Mouse (Mus musculus) forebrain, embryonic 14.5 days (tissue): ENCODE data around the gene Heatr6. TPM values are rescaled to one million over a fixed set of nuclear protein-coding genes. Genes with fewer than 3 reads are reported as not detected.

Experiments
- ATAC-seq: fragments of 200-750 bp; cut with Nextera tagmentation; 2 replicates; pipeline ENCODE4 v1.8.0; 2017; ENCODE audit warnings: mild to moderate bottlenecking, moderate library complexity
- DNase-seq: peaks from one replicate; pipeline ENCODE4 v3.0.0-alpha.2; 2015; ENCODE audit warnings: low spot score
- H3K27ac ChIP-seq: fragments of 300-500 bp; sonication (generic); 2 replicates; pipeline ENCODE4 v1.5.1; 2014; ENCODE audit warnings: low read depth, mild to moderate bottlenecking, control low read depth, low read length, moderate library complexity
- H3K27me3 ChIP-seq: fragments of 300-500 bp; sonication (generic); replicated peaks from 2 replicates; pipeline ENCODE4 v1.6.1; 2014; ENCODE audit warnings: low read length, control low read depth, mixed read lengths; ENCODE audit not compliant: control insufficient read depth, insufficient read depth
- H3K36me3 ChIP-seq: fragments of 300-500 bp; sonication (generic); 2 replicates; pipeline ENCODE4 v1.6.1; 2014; ENCODE audit warnings: low read length, control low read depth; ENCODE audit not compliant: control insufficient read depth, insufficient read depth
- H3K4me1 ChIP-seq: fragments of 300-500 bp; sonication (generic); 2 replicates; pipeline ENCODE4 v1.6.1; 2014; ENCODE audit warnings: antibody characterized with exemption, low read length, control low read depth; ENCODE audit not compliant: control insufficient read depth, insufficient read depth
- H3K4me2 ChIP-seq: fragments of 300-500 bp; sonication (generic); 2 replicates; pipeline ENCODE4 v1.6.1; 2014; ENCODE audit warnings: mild to moderate bottlenecking, control low read depth, low read length
- H3K4me3 ChIP-seq: fragments of 300-500 bp; sonication (generic); 2 replicates; pipeline ENCODE4 v1.5.1; 2014; ENCODE audit warnings: low read depth, low read length, control low read depth
- H3K9ac ChIP-seq: fragments of 300-500 bp; sonication (generic); 2 replicates; pipeline ENCODE4 v1.6.1; 2014; ENCODE audit warnings: mild to moderate bottlenecking, low read length, control low read depth, moderate library complexity
- H3K9me3 ChIP-seq: fragments of 300-500 bp; sonication (generic); replicated peaks from 2 replicates; pipeline ENCODE4 v1.6.1; 2016; ENCODE audit warnings: low read length, control low read depth, mixed read lengths; ENCODE audit not compliant: control insufficient read depth
- WGBS: fragments of 180-500 bp; shearing (Covaris S2); extraction: QIAGEN DNeasy Blood & Tissue Kit; methylation state at CpG from one replicate; pipeline ENCODE4 v1.1.7; 2014; 5-methylcytosine and 5-hydroxymethylcytosine counted together
- polyA plus RNA-seq: library from polyadenylated mRNA; unstranded; fragments of >200 nt; fragmentation: Nextera tagmentation; extraction: Ambion mirVana; gene quantifications from 2 replicates; pipeline ENCODE4 v1.2.1, GENCODE M21; 2014

Gene Heatr6
- polyA plus RNA-seq, 1 experiment from 2014 or later, result 27.8 TPM

DNA sequence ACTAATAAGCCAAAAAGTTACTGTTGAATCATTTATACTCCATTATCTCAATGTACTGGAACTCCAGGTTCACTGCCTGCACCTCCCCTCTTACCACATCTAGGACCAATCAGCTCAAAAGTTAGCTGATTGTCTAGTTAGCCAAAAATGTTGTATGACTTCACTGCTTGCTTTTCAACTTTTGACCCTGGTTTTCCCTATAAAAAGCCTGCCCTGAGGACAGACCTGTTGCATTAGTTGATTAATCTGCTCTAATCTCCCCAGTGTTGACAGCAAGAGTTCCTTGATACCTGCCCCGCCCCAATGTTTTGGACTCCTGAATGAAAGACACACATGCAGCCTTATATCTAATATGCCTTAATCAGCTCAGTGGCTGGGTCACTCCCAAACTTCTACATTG lies 22.4 kb upstream of the Heatr6 start:
- no peak for ATAC-seq

DNA sequence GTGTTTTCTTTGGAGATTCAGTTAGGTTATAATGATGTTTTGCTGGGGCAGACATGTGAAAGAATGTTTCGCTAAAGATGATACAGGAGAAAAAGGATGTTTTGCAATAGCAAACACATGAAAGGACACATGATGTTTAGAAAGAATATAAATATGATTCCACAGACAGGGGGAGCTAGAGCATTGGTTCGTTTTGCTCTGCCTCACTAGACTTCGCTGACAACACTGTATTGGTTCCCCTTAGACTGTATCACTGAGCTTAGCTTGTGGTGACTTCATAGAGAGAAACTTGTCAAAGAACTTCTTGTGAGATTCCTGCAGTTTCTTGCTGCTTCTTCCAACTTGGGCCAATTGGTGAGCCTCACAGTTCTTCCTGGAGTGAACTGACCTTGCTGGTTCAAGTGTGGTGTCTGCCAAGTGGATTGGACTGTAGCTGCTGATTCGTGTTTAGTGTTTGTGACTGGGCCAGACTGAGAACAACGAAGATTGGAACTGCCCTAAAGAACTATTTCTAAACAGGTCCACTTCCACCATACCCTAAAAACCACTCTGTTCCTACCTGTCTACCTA lies 20.3 kb upstream of the Heatr6 start:
- 83% methylated on average over 5 of the region's 5 CpGs for WGBS

More for the DNA sequence above, 22.4 kb upstream of the Heatr6 start:
- no peak overlapping the region for H3K9ac ChIP-seq
- no peak overlapping the region for H3K4me3 ChIP-seq
- WGBS, result 96% methylated on average over 1 of the region's 1 CpGs
- H3K36me3 ChIP-seq, result no peaks in the 10 kb centered on the region
- H3K4me2 ChIP-seq, result no peak overlapping the region
- no peak for DNase-seq
- H3K9me3 ChIP-seq, result 0 out of 2 replicates have a peak, but pooled peaks cover 5% of the 10 kb centered on the region
- no peak overlapping the region for H3K27ac ChIP-seq
- H3K4me1 ChIP-seq, result no peaks in the 10 kb centered on the region
- no peaks in the 10 kb centered on the region for H3K27me3 ChIP-seq

DNA sequence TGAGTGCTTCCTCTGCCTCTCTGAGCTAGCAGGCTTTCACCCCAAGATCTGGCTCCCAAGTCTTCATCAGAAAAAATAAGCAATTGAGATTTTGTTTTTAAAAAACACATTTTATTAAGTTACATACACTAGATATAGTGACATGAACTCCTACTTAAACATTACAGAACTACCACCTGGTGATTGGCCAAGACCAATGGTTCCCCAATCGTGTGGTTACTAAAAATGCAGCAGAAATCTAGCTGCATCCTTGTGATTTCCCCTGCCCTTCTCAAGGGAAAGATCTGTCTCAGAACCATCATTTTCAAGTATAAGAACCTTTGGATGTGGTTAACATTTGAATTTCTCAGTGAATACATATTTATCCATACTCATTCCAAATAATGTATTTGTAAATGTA lies 19.3 kb upstream of the Heatr6 start:
- 84% methylated on average over 1 of the region's 1 CpGs for WGBS
- H3K4me3 ChIP-seq, result no peak overlapping the region
- DNase-seq (no peak), ATAC-seq (no peak)
- no peaks in the 10 kb centered on the region for H3K4me1 ChIP-seq
- no peak overlapping the region for H3K27ac ChIP-seq
- 0 out of 2 replicates have a peak, but pooled peaks cover 5% of the 10 kb centered on the region for H3K9me3 ChIP-seq
- no peak overlapping the region for H3K4me2 ChIP-seq
- H3K9ac ChIP-seq, result no peak overlapping the region
- no peaks in the 10 kb centered on the region for H3K36me3 ChIP-seq
- no peaks in the 10 kb centered on the region for H3K27me3 ChIP-seq

More for the DNA sequence above, 20.3 kb upstream of the Heatr6 start:
- Histone ChIP-seq H3K4me1 (no peaks in the 10 kb centered on the region), H3K36me3 (no peaks in the 10 kb centered on the region), H3K9ac (no peak overlapping the region), H3K4me3 (no peak overlapping the region), H3K27me3 (no peaks in the 10 kb centered on the region), H3K27ac (no peak overlapping the region), H3K4me2 (no peak overlapping the region), H3K9me3 (0 out of 2 replicates have a peak, but pooled peaks cover 5% of the 10 kb centered on the region)
- DNase-seq (no peak), ATAC-seq (no peak)

DNA sequence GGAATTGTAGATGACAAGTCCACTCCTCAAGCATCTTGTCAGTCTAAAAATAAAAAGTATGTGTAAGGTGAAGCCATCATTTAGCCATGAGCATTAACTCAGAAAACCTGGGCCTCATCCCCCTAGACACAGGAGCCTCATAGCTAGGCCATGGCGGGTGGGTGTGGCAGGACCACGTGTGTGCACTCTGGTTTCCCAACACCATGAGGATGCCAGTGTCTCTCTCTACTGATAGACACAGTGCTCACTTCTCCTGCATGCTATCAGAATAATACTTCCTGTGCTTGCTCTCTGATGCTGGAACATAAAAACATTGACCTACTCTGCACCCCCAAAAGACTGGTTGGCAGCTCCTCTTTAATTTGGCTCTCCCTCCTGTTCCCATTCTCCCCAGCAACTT lies 17.6 kb upstream of the Heatr6 start:
- no peak for DNase-seq
- Histone ChIP-seq H3K4me2 (no peak overlapping the region), H3K36me3 (no peaks in the 10 kb centered on the region), H3K27ac (no peak overlapping the region), H3K27me3 (no peaks in the 10 kb centered on the region), H3K9me3 (0 out of 2 replicates have a peak, but pooled peaks cover 5% of the 10 kb centered on the region), H3K4me3 (no peak overlapping the region), H3K9ac (no peak overlapping the region), H3K4me1 (no peaks in the 10 kb centered on the region)
- no peak for ATAC-seq
- WGBS, result 76% methylated on average over 2 of the region's 2 CpGs

DNA sequence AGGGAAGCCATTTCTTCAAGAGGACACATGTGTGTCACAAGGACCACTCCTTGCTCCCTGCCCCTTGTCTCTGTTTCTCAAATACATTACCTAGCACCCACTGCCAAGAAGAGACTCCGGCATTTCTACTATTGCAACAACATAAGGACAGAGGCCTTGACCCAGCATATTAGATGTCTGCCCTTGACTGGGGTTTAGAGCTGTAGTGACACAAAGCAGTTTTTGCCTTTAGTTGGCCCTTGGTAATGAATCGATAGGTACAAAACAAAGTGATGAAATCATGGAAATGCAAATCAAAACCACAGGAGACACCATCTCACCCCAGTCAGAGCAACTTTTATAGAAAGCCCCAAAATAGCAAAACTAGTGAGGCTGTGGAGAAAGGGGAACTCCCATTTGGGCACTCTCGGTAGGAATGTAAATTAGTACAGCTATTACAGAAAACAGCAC lies 16.4 kb upstream of the Heatr6 start:
- DNase-seq (no peak), ATAC-seq (no peak)
- no peaks in the 10 kb centered on the region for H3K27me3 ChIP-seq
- H3K9ac ChIP-seq, result no peak overlapping the region
- no peaks in the 10 kb centered on the region for H3K4me1 ChIP-seq
- H3K36me3 ChIP-seq, result no peaks in the 10 kb centered on the region
- H3K27ac ChIP-seq, result no peak overlapping the region
- 90% methylated on average over 3 of the region's 3 CpGs for WGBS
- no peak overlapping the region for H3K4me3 ChIP-seq
- H3K4me2 ChIP-seq, result no peak overlapping the region
- 0 out of 2 replicates have a peak, but pooled peaks cover 5% of the 10 kb centered on the region for H3K9me3 ChIP-seq

DNA sequence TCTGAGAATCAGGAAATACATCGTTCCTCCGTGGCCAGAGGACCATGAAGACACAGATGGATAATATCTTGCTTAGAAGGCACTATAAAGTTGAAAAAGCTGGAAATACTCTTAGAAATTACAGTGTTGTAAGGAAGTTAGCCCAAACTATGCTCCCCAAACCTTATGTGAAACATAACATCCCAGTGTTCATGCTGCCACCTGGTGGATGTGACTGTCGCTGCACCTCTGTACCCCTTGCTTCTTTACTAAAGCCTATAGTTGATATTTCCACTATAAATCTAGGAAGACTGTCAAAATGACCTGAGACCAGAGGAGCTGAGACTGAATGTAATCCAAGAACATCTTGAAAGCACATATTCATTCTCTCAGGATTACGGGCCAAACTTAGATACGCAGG lies 14.3 kb upstream of the Heatr6 start:
- ATAC-seq, result no peak
- Histone ChIP-seq H3K4me3 (no peak overlapping the region), H3K4me2 (no peak overlapping the region), H3K27ac (no peak overlapping the region), H3K9ac (no peak overlapping the region), H3K9me3 (no peaks in the 10 kb centered on the region), H3K4me1 (no peaks in the 10 kb centered on the region), H3K27me3 (no peaks in the 10 kb centered on the region), H3K36me3 (no peaks in the 10 kb centered on the region)
- peak; percentile 87 for DNase-seq
- WGBS, result 27% methylated on average over 5 of the region's 5 CpGs

DNA sequence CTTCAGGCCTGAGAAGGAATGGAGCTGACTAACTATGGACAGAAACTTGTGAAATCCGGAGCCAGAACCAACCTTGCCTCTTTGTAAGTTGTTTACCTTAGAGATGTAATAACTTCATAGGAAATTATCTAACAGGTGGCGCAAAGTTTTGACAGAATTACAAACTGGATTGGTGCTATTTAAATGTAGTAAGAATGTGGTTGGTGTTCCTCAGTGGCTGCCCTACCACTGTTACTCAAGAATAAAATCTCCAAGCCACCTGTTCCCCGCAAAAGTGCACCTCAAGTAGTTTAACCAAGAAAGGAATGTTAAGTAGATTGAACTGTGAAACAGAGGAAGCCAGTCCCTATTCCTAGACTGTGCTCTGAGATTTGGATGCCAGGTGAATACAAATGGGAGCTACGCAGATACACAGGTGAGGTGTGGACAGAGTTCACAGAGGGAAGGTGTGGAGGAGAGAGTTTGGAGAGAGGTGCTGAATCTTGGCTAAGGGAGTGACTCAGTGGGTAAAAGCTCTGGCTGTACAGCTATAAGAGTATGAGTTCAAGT lies 13.0 kb upstream of the Heatr6 start:
- 79% methylated on average over 4 of the region's 4 CpGs for WGBS
- DNase-seq, result no peak
- H3K4me3 ChIP-seq, result no peak overlapping the region
- H3K9ac ChIP-seq, result no peak overlapping the region
- H3K9me3 ChIP-seq, result no peaks in the 10 kb centered on the region
- ATAC-seq, result no peak
- no peak overlapping the region for H3K4me2 ChIP-seq
- H3K27me3 ChIP-seq, result no peaks in the 10 kb centered on the region
- H3K36me3 ChIP-seq, result no peaks in the 10 kb centered on the region
- H3K27ac ChIP-seq, result no peak overlapping the region
- H3K4me1 ChIP-seq, result no peaks in the 10 kb centered on the region

DNA sequence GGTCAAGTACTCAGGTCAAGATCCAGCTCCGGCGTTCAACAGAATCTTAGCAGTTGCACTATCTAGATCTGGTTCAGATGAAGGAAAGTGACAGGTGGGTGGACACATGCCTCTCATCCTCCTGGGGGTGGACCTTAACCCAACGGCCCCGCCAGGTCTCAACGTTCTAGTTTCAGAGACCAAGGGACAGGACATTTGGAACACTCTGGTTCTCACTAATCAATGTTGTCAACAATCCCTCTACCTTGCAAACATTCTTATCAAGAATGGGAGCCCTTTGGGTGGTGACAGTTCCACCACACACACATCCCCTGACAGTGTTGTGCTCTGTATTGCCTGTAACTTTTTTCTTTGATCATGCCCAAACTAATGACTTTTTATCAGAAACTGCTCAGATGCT lies 11.7 kb upstream of the Heatr6 start:
- no peaks in the 10 kb centered on the region for H3K9me3 ChIP-seq
- H3K4me3 ChIP-seq, result no peak overlapping the region
- ATAC-seq, result no peak
- H3K27me3 ChIP-seq, result no peaks in the 10 kb centered on the region
- no peak for DNase-seq
- H3K4me2 ChIP-seq, result no peak overlapping the region
- H3K36me3 ChIP-seq, result no peaks in the 10 kb centered on the region
- WGBS, result 88% methylated on average over 5 of the region's 5 CpGs
- H3K27ac ChIP-seq, result no peak overlapping the region
- no peaks in the 10 kb centered on the region for H3K4me1 ChIP-seq
- H3K9ac ChIP-seq, result no peak overlapping the region

DNA sequence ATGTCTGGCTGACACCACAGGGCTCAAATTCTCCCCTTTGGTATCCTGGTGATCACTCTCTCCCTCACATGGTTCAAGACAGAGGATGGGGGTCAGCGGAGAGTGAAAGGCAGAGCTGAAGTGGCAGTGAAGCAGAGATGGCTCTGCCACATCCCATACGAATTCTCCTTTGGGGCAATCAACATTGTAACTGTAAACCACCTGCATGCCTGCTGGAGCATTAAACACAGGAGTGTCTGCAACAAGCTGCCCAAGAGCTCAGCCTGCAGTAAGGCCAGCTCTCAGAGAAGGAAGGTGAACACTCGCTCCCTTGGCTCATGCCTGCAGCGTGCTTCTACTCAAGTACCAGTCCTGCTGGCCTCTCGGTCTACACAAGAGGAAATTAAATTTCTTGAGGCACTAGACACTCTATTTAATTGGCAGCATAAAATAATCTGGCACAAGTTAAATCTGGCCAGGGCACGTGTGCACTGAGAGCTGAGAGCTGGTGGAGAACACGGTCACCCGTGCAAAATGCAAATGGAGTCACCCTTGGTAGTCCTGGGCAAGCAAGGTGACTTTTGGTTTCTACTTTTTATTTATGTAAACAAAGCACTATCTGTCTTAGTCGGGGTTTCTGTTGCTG lies 10.7 kb upstream of the Heatr6 start:
- Histone ChIP-seq H3K4me2 (no peak overlapping the region), H3K4me3 (no peak overlapping the region), H3K27ac (no peak overlapping the region), H3K4me1 (no peaks in the 10 kb centered on the region), H3K36me3 (no peaks in the 10 kb centered on the region), H3K9me3 (no peaks in the 10 kb centered on the region), H3K9ac (no peak overlapping the region), H3K27me3 (0 out of 2 replicates have a peak, but pooled peaks cover under 1% of the 10 kb centered on the region)
- WGBS, result 80% methylated on average over 9 of the region's 9 CpGs
- ATAC-seq (no peak), DNase-seq (no peak)
